Mouse (Mus musculus) embryonic facial prominence, embryonic 11.5 days (tissue): ENCODE results near the gene Alkbh1. TPM values are rescaled to one million over a fixed set of nuclear protein-coding genes. Genes with fewer than 3 reads are reported as not detected.

ENCODE experiments used
- ATAC-seq: fragments of 200-750 bp; cut with Nextera tagmentation; replicated peaks from 2 replicates; pipeline ENCODE4 v1.8.0; 2017; ENCODE audit warnings: low read depth; ENCODE audit not compliant: insufficient number of reproducible peaks, low FRiP score, low TSS enrichment
- DNase-seq: peaks from one replicate; pipeline ENCODE4 v3.0.0-alpha.2; 2015; ENCODE audit warnings: low spot score
- H3K27ac ChIP-seq: fragments of 300-500 bp; sonication (generic); replicated peaks from 2 replicates; pipeline ENCODE4 v1.5.1; 2014; ENCODE audit warnings: mild to moderate bottlenecking, low read depth, low read length, control low read depth
- H3K27me3 ChIP-seq: fragments of 300-500 bp; sonication (generic); 2 replicates; pipeline ENCODE4 v1.6.1; 2014; ENCODE audit warnings: mild to moderate bottlenecking, low read length, moderate library complexity, mixed read lengths; ENCODE audit not compliant: control insufficient read depth, insufficient read depth
- H3K36me3 ChIP-seq: fragments of 300-500 bp; sonication (generic); replicated peaks from 2 replicates; pipeline ENCODE4 v1.6.1; 2014; ENCODE audit warnings: low read depth, mild to moderate bottlenecking, low read length, moderate library complexity, mixed read lengths; ENCODE audit not compliant: control insufficient read depth, insufficient read depth
- H3K4me1 ChIP-seq: fragments of 300-500 bp; sonication (generic); 2 replicates; pipeline ENCODE4 v1.6.1; 2014; ENCODE audit warnings: low read length, mixed read lengths; ENCODE audit not compliant: control insufficient read depth, insufficient read depth
- H3K4me2 ChIP-seq: fragments of 300-500 bp; sonication (generic); 2 replicates; pipeline ENCODE4 v1.6.1; 2014; ENCODE audit warnings: low read depth, mild to moderate bottlenecking, control low read depth, low read length, moderate library complexity
- H3K4me3 ChIP-seq: fragments of 300-500 bp; sonication (generic); 2 replicates; pipeline ENCODE4 v1.5.1; 2014; ENCODE audit warnings: low read depth, low read length, control low read depth
- H3K9ac ChIP-seq: fragments of 300-500 bp; sonication (generic); replicated peaks from 2 replicates; pipeline ENCODE4 v1.6.1; 2014; ENCODE audit warnings: mild to moderate bottlenecking, control low read depth, low read length
- H3K9me3 ChIP-seq: fragments of 300-500 bp; sonication (generic); replicated peaks from 2 replicates; pipeline ENCODE4 v1.6.1; 2016; ENCODE audit warnings: mild to moderate bottlenecking, low read length, inconsistent platforms, mixed read lengths; ENCODE audit not compliant: control insufficient read depth
- WGBS: fragments of 180-500 bp; shearing (Covaris S2); extraction: QIAGEN DNeasy Blood & Tissue Kit; methylation state at CpG from one replicate; pipeline ENCODE4 v1.1.7; 2014; 5-methylcytosine and 5-hydroxymethylcytosine counted together
- polyA plus RNA-seq: library from polyadenylated mRNA; unstranded; fragments of >200 nt; fragmentation: Nextera tagmentation; extraction: Ambion mirVana; gene quantifications from 2 replicates; pipeline ENCODE4 v1.2.1, GENCODE M21; 2014

Gene Alkbh1
- polyA plus RNA-seq, 1 experiment from 2014 or later, result 33.4 TPM

GRCm38 (mm10) chr12:87464678-87465297 is 21.0 kb upstream of the Alkbh1 start:
- Histone ChIP-seq H3K36me3 (peaks cover 13% of the 10 kb centered on the region), H3K27me3 (no peaks in the 10 kb centered on the region), H3K27ac (no peak overlapping the region), H3K9ac (no peak overlapping the region), H3K4me1 (no peaks in the 10 kb centered on the region), H3K4me2 (no peak overlapping the region), H3K9me3 (no peaks in the 10 kb centered on the region), H3K4me3 (no peak overlapping the region)
- WGBS, result 92% methylated on average over 6 of the region's 6 CpGs
- no peak for DNase-seq
- ATAC-seq, result no peak

DNA sequence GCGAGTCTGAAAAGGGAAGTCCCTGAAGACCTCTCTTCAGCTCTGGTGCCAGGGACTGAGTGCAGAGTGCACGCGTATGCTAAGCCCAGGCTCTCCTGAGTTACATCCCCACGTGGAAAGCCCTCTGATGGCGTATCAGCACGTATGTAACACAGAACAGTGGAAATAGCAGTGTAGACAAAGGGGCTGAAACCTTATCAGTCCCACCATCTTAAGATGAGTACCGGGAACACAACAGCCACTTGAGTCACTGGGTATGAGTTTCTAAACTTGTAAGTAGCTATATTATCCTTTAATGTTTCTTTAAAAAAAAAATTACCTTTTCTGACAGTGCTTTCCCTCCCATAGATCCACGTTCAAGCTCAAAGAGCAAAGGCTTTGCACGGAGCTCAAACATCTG is 5.6 kb upstream of the Alkbh1 start:
- Histone ChIP-seq H3K9me3 (no peaks in the 10 kb centered on the region), H3K27ac (no peak overlapping the region), H3K9ac (no peak overlapping the region), H3K4me2 (no peak overlapping the region), H3K36me3 (peaks cover 18% of the 10 kb centered on the region), H3K4me3 (no peak overlapping the region), H3K27me3 (no peaks in the 10 kb centered on the region), H3K4me1 (no peaks in the 10 kb centered on the region)
- no peak for DNase-seq
- no peak for ATAC-seq
- 91% methylated on average over 9 of the region's 9 CpGs for whole genome bisulfite sequencing

- ATAC-seq, result 0 out of 2 replicates have a peak, but pooled peaks have one; percentile 7
- H3K27me3 ChIP-seq, result no peaks in the 10 kb centered on the region
- peak overlapping the region; percentile 98 for H3K9ac ChIP-seq
- peak; percentile 19 for DNase-seq
- peaks cover 8% of the 10 kb centered on the region for H3K36me3 ChIP-seq
- WGBS, result 6% methylated on average over 16 of the region's 16 CpGs
- peak overlapping the region; percentile 48 for H3K4me2 ChIP-seq
- H3K27ac ChIP-seq, result no peak overlapping the region
- H3K4me3 ChIP-seq, result peak overlapping the region; percentile 98
- no peaks in the 10 kb centered on the region for H3K9me3 ChIP-seq
- H3K4me1 ChIP-seq, result no peaks in the 10 kb centered on the region
Measured at GRCm38 (mm10) chr12:87444211-87444610, 394 bp upstream of the Alkbh1 start.

- peaks cover 5% of the 10 kb centered on the region for H3K36me3 ChIP-seq
- peak overlapping the region; percentile 98 for H3K4me3 ChIP-seq
- H3K9me3 ChIP-seq, result no peaks in the 10 kb centered on the region
- DNase-seq (peak; percentile 60), ATAC-seq (peak; percentile 83; the same call in 1 of the 2 replicates)
- no peaks in the 10 kb centered on the region for H3K4me1 ChIP-seq
- peak overlapping the region; percentile 58 for H3K4me2 ChIP-seq
- H3K27ac ChIP-seq, result peak overlapping the region; percentile 69
- H3K9ac ChIP-seq, result peak overlapping the region; percentile 98
- under 1% methylated on average over 33 of the region's 33 CpGs for WGBS
- no peaks in the 10 kb centered on the region for H3K27me3 ChIP-seq
Measured at GRCm38 (mm10) chr12:87443115-87443699, 610 bp downstream of the Alkbh1 start.

GRCm38 (mm10) chr12:87442177-87443114 is 1.4 kb downstream of the Alkbh1 start:
- peak overlapping the region; percentile 98 for H3K9ac ChIP-seq
- peaks cover 11% of the 10 kb centered on the region for H3K36me3 ChIP-seq
- no peaks in the 10 kb centered on the region for H3K27me3 ChIP-seq
- no peak overlapping the region; the same call in 1 of the 2 replicates for H3K27ac ChIP-seq
- peak; percentile 52 for DNase-seq
- 23% methylated on average over 12 of the region's 12 CpGs for WGBS
- peak overlapping the region; percentile 98 for H3K4me3 ChIP-seq
- H3K4me1 ChIP-seq, result no peaks in the 10 kb centered on the region
- peak overlapping the region; percentile 58 for H3K4me2 ChIP-seq
- no peaks in the 10 kb centered on the region for H3K9me3 ChIP-seq
- ATAC-seq, result no peak

DNA sequence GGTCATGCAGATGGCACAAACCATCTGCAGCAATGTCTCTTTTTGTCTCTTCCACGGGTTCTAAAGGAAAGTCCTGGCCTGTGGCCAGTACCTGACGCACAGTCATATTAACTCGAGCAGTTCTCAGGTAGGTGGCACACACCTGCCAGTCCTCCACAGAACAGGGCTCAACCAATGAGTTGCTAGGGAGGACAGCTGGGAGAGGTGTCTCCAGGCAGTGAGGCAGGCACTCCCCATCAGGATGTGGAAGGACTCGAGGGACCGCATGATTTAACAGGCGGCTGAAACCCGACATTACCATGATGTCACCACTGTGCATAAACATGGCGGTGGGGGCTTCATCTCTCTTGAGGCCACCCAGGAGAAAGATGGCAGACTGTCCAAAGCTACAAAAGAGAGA is 14.9 kb downstream of the Alkbh1 start:
- H3K4me1 ChIP-seq, result no peaks in the 10 kb centered on the region
- DNase-seq, result no peak
- H3K27me3 ChIP-seq, result no peaks in the 10 kb centered on the region
- WGBS, result 86% methylated on average over 8 of the region's 8 CpGs
- H3K36me3 ChIP-seq, result peaks cover 15% of the 10 kb centered on the region
- H3K9me3 ChIP-seq, result no peaks in the 10 kb centered on the region
- no peak overlapping the region for H3K27ac ChIP-seq
- no peak overlapping the region for H3K4me3 ChIP-seq
- no peak for ATAC-seq
- no peak overlapping the region for H3K4me2 ChIP-seq
- H3K9ac ChIP-seq, result no peak overlapping the region

DNA sequence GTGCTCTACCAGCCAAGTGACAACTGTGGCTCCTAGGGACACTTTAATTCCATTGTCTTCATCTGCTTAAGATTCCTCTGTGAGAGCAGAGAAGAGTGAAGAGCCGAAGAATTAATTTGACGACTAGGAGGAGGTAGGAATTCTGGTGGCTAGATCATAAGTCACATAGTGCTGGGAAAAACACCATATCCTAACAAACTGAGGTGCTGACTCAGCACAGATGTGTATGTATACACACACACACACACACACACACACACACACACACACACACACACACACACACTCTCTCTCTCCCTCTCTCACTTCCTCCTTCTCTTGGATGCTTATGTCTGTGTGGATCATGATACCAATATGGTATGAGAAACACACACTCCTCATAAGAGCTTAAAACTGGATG is 15.5 kb downstream of the Alkbh1 start:
- H3K27me3 ChIP-seq, result no peaks in the 10 kb centered on the region
- no peak overlapping the region for H3K27ac ChIP-seq
- H3K36me3 ChIP-seq, result peaks cover 11% of the 10 kb centered on the region
- no peak overlapping the region for H3K4me3 ChIP-seq
- H3K9me3 ChIP-seq, result no peaks in the 10 kb centered on the region
- H3K9ac ChIP-seq, result no peak overlapping the region
- no peak overlapping the region for H3K4me2 ChIP-seq
- ATAC-seq, result no peak
- no peaks in the 10 kb centered on the region for H3K4me1 ChIP-seq
- WGBS, result 84% methylated on average over 2 of the region's 2 CpGs
- DNase-seq, result no peak
